Mouse (Mus musculus) activated CD4-positive, CD25-positive, alpha-beta regulatory T cell, adult 4 months (primary cell): ENCODE measurements around the gene Lrrc34. TPM values are rescaled to one million over a fixed set of nuclear protein-coding genes. Genes with fewer than 3 reads are reported as not detected.

Source experiments
- ATAC-seq: one replicate; pipeline ENCODE4 v1.8.0; 2017
- polyA plus RNA-seq, 2 experiments: library from polyadenylated mRNA; unstranded; fragments of 100-300 nt; shearing (Covaris generic); gene quantifications; one replicate each; pipeline ENCODE4 v1.2.1; 2017

Gene Lrrc34
- polyA plus RNA-seq, 2 experiments from 2014 or later: 0.24 TPM; not detected in 1

DNA sequence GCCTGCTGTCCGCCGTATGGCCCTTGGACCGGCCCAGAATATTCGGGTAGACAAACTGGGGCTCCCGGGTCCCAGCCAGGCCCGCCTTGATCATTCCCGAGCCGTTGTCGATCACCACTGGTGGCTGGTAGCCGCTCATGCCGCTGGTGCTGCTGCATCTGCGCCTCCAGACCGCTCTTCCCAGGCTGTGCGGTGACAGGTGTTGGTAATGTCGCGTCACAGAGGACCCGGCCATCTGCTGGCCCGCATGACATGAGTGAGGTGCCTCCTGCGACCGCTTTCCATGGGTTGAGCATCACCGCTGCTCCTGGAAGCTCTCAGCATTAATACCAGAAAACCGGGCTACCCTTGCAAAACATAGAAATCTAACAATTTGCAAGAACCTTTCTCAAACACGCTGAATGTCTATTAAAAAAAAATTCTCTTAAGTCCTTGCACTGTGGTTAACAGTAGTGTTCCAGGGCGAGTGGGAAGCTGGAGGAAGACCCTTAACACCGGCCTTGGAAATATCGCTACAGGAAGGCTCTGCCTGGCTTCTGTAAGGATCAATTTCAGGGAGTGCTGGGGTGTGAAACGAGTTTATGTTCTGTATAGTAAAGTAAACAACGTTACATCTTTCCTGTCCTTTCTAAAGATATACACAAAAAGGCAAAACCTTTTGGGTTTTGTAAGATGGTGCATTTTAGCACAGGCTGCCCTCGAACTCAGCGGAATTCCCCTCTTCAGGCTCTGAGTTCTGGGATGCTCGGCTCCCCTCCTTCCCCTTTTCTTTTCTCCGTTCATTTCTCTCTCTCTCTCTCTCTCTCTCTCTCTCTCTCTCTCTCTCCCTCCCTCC lies 47.7 kb downstream of the Lrrc34 start, which contains the start of gene Actrt3:
TSS of gene Actrt3 (minus strand) at position 229 of the 835 bp plus-strand sequence.
- ATAC-seq: no peak

DNA sequence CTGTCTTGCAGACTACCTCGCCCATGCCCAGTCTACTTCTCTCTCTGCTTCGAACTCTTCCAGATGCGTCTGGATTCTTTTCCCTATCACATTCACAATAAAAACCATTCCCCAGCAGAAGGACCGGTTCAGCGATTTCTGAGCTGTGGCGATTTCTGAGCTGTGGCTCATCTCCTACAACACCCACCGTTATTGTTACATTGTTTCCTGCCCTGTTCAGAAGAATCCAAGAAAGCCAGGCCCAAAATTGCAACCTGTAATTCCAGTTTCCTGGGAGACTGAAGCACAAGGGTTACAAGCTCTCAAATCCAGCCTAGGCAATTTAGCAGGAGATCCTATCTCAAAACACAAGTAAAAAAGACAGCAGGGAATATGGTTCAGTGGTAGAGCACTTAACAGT lies 50.4 kb downstream of the Lrrc34 start:
- ATAC-seq: no peak

DNA sequence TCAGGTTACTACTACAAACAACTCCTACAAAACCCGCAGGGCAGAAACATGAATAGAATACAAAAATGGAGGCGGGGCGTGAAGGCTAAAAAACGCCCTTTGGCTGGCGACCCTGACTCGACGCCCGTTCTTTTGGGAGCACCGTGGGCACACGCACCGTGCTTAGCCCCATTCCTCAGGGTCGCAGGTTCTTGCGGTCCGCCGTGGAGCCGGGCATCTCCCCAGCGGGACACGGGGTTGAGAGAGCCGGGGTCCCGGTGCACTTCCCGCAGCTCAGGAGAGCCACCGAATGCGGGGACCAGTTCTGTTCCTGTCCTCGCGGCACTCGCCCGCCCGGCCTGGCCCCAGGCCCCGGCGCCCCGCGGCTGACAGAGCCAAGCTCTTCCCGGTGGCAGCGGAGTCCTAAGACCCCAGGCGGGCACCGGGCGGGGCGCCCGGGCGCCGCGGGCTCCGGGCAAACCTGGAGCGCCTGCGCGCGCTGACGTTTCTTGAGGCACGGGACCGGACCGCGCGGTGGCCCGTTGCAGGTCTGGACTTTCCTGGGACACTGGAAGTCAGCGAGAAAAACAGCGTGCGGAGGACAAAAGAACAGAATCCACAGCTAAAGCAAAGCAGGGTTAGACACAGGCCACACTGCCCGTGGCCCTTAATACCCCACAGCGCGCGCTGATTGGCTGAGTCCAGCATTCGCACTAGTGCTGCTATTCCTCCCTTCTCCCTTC lies 52.4 kb downstream of the Lrrc34 start:
- no peak for ATAC-seq

DNA sequence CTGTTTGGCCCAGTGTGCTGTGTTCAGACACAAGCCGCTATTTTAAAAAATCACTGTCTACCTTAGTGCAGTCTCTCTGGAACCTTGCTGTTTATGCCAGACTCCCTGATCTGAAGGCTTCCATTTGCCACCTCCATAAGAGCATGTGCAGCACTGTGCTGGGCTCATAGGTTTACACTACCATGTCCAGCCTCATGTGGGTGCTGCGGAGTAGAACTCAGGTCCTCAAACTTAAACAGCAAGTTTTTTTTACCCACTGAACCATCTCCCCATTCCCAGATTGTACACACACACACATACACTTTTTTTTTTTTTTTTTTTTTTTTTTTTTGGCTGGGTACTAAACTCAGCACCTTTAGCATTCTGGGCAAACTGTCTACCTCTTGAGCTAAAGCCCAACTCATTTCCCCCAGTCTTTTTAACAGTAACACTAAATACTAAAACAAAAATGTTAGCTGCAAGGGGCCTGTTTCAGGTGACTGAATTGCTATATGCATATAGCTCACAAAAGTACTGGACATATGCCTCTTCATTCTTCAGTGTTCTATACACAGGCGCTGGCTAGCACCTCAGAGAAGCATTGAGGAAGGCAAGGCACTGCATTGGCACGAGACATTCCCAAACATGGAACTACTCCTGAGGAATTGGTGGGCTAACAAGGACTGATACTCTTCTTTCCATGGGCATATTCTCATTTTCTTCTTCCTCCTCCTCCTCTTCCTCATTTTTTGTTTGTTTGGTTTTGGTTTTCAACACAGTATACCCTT lies 53.8 kb downstream of the Lrrc34 start:
- ATAC-seq: peak; percentile 39

DNA sequence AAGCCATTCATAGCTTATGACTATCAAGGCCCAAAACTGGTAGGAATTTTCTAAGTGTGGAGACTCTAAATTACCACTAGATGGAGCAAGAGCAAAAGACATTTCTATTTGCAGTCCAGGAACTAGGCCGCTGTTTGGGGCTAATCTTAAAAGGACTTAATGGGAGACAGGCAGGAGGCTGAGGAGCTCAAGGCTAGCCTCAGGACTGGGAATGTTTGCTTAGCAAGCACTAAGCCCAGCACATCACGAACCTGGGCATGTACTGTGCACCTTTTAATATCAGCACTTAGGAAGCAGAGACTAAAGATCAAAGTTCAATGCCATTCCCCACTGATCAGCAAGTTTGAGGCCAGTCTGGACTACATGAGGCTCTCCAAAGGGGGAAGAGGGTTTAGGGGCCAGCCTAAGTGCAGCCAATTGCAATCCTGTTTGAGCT lies 55.2 kb downstream of the Lrrc34 start:
- peak; percentile 77 for ATAC-seq

DNA sequence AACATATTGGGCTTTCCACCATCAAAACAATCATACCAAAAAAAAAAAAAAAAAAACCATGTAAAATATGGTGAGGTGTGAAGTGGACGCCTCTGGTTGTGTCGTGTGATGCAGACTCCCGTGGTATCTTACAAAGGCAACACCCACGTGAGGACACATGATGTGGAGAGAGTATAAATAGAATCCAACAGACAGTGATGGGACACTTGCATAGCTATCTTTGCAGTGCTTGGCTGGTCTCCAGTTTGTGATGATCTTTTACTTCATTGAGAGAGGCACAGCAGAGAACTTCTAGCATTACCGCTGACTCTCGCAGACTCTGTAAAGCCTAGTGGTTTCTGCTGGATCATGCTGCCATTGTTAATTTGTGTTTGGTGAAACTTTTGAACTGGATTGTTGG lies 58.8 kb downstream of the Lrrc34 start:
- no peak for ATAC-seq

Other genes starting within 250 kb of the Lrrc34 start
- not detected for gene Mecom, start 99.9 kb downstream of the Lrrc34 start, polyA plus RNA-seq
- under 1 TPM in 1 of 2 experiments, not detected in 1; 0.24 TPM for gene Actrt3, start 47.9 kb downstream of the Lrrc34 start, polyA plus RNA-seq
- gene Mynn, start 45.8 kb downstream of the Lrrc34 start, polyA plus RNA-seq: 10 to 100 TPM; 26.4 to 28.0 TPM
- gene Lrriq4, start 3.4 kb downstream of the Lrrc34 start, polyA plus RNA-seq: not detected
- not detected for gene Lrrc31, start 52.0 kb upstream of the Lrrc34 start, polyA plus RNA-seq
- under 1 TPM in 1 of 2 experiments, not detected in 1; 0.44 TPM for gene Samd7, start 98.4 kb upstream of the Lrrc34 start, polyA plus RNA-seq
- 10 to 100 TPM; 48.3 to 83.7 TPM for gene Sec62, start 145.0 kb upstream of the Lrrc34 start, polyA plus RNA-seq
- gene Gpr160, start 208.1 kb upstream of the Lrrc34 start, polyA plus RNA-seq: 1 to 10 TPM; 2.6 to 3.5 TPM